Mouse (Mus musculus): Measurements from ENCODE around the gene Cyren.
A peak's percentile ranks its signal among the peaks of the same experiment; 100 is the strongest.

Cyren gene

DNA sequence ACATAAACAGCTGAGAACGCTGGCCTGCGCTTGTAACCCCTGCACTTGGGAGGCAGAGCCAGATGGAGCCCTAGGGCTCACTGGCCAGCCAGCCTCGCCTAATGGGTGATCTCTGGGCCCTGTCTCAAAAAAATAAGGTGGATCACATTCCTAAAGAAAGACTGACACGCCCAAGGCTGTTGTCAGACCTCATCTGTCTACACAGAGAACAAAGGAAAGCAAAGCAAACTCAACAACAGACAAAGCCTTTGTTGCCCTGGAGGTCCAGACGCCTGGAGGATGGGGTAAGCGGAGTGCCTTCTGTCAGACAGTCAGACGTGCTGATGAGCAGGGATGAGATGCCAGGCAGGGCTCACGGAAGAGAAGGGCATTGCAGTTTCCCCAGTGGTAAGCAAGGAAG, 11.1 kb downstream of the Cyren start:
- DNase-seq (ENCODE audit: low spot score) = no peak

- DNase-seq (ENCODE audit: low spot score) = peak; percentile 84
These were observed 11.9 kb downstream of the Cyren start for GRCm38 (mm10) chr6:34865711-34866593.

- peak; percentile 59 for DNase-seq (ENCODE audit: low spot score)
These were observed 12.6 kb downstream of the Cyren start for GRCm38 (mm10) chr6:34865213-34865612.

GRCm38 (mm10) chr6:34863786-34864514, 13.9 kb downstream of the Cyren start:
- no peak for DNase-seq (ENCODE audit: low spot score)

- peak; percentile 78 for DNase-seq (ENCODE audit: low spot score)
These were observed 15.0 kb downstream of the Cyren start, which contains the start of gene Tmem140 for GRCm38 (mm10) chr6:34862791-34863403. Gene Tmem140, plus strand, starts transcription at chr6:34863146.

- no peak for DNase-seq (ENCODE audit: low spot score)
These were observed 15.5 kb downstream of the Cyren start for GRCm38 (mm10) chr6:34862381-34862780.

GRCm38 (mm10) chr6:34861546-34862053, 16.3 kb downstream of the Cyren start:
- DNase-seq (ENCODE audit: low spot score) = no peak

- no peak for DNase-seq (ENCODE audit: low spot score)
These were observed 45.5 kb downstream of the Cyren start for GRCm38 (mm10) chr6:34832352-34832751.

GRCm38 (mm10) chr6:34824406-34824805, 53.5 kb downstream of the Cyren start:
- no peak for DNase-seq (ENCODE audit: low spot score)
